Mouse (Mus musculus): ENCODE data around the gene Plk3.

GRCm38 (mm10) chr4:117150212-117150733, 16.5 kb upstream of the Plk3 start:
- TF ChIP-seq CTCF (IDR thresholded peaks at IDR 0.05; ENCODE audit: low read depth) = no peak
- no peak for TF ChIP-seq EP300 (IDR thresholded peaks at IDR 0.05; ENCODE audit: low read depth)
